Mouse (Mus musculus): Measurements from ENCODE around the gene Pef1.

The Pef1 gene

GRCm38 (mm10) chr4:130087293-130087692 is 15.1 kb upstream of the Pef1 start:
- peak; percentile 88 to 92 for DNase-seq (ENCODE audit: low read depth in 2 of 2, low spot score in 2 of 2)

GRCm38 (mm10) chr4:130095137-130095536 is 7.2 kb upstream of the Pef1 start:
- no peak for DNase-seq (ENCODE audit: low read depth in 2 of 2, low spot score in 2 of 2)

- no peak for DNase-seq (ENCODE audit: low read depth in 2 of 2, low spot score in 2 of 2)
Observed at GRCm38 (mm10) chr4:130101183-130101582, 1.2 kb upstream of the Pef1 start.

GRCm38 (mm10) chr4:130103632-130104031 is 1.3 kb downstream of the Pef1 start:
- DNase-seq (ENCODE audit: low read depth in 2 of 2, low spot score in 2 of 2) = no peak

- DNase-seq (ENCODE audit: low read depth in 2 of 2, low spot score in 2 of 2) = no peak
Observed at GRCm38 (mm10) chr4:130104584-130104983, 2.2 kb downstream of the Pef1 start.

- DNase-seq (ENCODE audit: low read depth in 2 of 2, low spot score in 2 of 2) = no peak
Observed at GRCm38 (mm10) chr4:130107065-130107443, 4.7 kb downstream of the Pef1 start.

GRCm38 (mm10) chr4:130107444-130108131 is 5.2 kb downstream of the Pef1 start:
- peak; percentile 95 to 99 for DNase-seq (ENCODE audit: low read depth in 2 of 2, low spot score in 2 of 2)

- no peak for DNase-seq (ENCODE audit: low read depth in 2 of 2, low spot score in 2 of 2)
Observed at GRCm38 (mm10) chr4:130108929-130109328, 6.6 kb downstream of the Pef1 start.

- DNase-seq (ENCODE audit: low read depth in 2 of 2, low spot score in 2 of 2) = no peak
Observed at GRCm38 (mm10) chr4:130109666-130110065, 7.3 kb downstream of the Pef1 start.

- DNase-seq (ENCODE audit: low read depth in 2 of 2, low spot score in 2 of 2) = no peak
Observed at GRCm38 (mm10) chr4:130110091-130110490, 7.7 kb downstream of the Pef1 start.

GRCm38 (mm10) chr4:130112299-130112698 is 9.9 kb downstream of the Pef1 start:
- no peak for DNase-seq (ENCODE audit: low read depth in 2 of 2, low spot score in 2 of 2)

- no peak for DNase-seq (ENCODE audit: low read depth in 2 of 2, low spot score in 2 of 2)
Observed at GRCm38 (mm10) chr4:130112732-130113131, 10.4 kb downstream of the Pef1 start.

- no peak for DNase-seq (ENCODE audit: low read depth in 2 of 2, low spot score in 2 of 2)
Observed at GRCm38 (mm10) chr4:130120752-130121151, 18.4 kb downstream of the Pef1 start.

- no peak for DNase-seq (ENCODE audit: low read depth in 2 of 2, low spot score in 2 of 2)
Observed at GRCm38 (mm10) chr4:130121560-130121959, 19.2 kb downstream of the Pef1 start.

- no peak for DNase-seq (ENCODE audit: low read depth in 2 of 2, low spot score in 2 of 2)
Observed at GRCm38 (mm10) chr4:130123020-130123419, 20.7 kb downstream of the Pef1 start.

- DNase-seq (ENCODE audit: low read depth in 2 of 2, low spot score in 2 of 2) = no peak
Observed at GRCm38 (mm10) chr4:130124110-130124509, 21.8 kb downstream of the Pef1 start.

GRCm38 (mm10) chr4:130125164-130125563 is 22.8 kb downstream of the Pef1 start:
- no peak for DNase-seq (ENCODE audit: low read depth in 2 of 2, low spot score in 2 of 2)

GRCm38 (mm10) chr4:130125935-130126334 is 23.6 kb downstream of the Pef1 start:
- DNase-seq (ENCODE audit: low read depth in 2 of 2, low spot score in 2 of 2) = no peak

GRCm38 (mm10) chr4:130128907-130129306 is 26.5 kb downstream of the Pef1 start:
- DNase-seq (ENCODE audit: low read depth in 2 of 2, low spot score in 2 of 2) = no peak

- no peak for DNase-seq (ENCODE audit: low read depth in 2 of 2, low spot score in 2 of 2)
Observed at GRCm38 (mm10) chr4:130130082-130130481, 27.7 kb downstream of the Pef1 start.

- no peak for DNase-seq (ENCODE audit: low read depth in 2 of 2, low spot score in 2 of 2)
Observed at GRCm38 (mm10) chr4:130130641-130131350, 28.4 kb downstream of the Pef1 start.

- no peak for DNase-seq (ENCODE audit: low read depth in 2 of 2, low spot score in 2 of 2)
Observed at GRCm38 (mm10) chr4:130131448-130132105, 29.2 kb downstream of the Pef1 start.
